Mouse (Mus musculus) adrenal gland, postnatal 10 days (tissue): ENCODE results near the gene Rph3al. TPM values are rescaled to one million over a fixed set of nuclear protein-coding genes. Genes with fewer than 3 reads are reported as not detected.

Source experiments
- DNase-seq: peaks from one replicate; pipeline ENCODE4 v3.0.0; 2021; ENCODE audit warnings: mixed read lengths
- total RNA-seq, 2 experiments: library from RNA; stranded (reverse); gene quantifications; 2 replicates each; pipeline ENCODE4 v1.2.3; 2021

Gene Rph3al
- total RNA-seq, 2 experiments from 2014 or later: 11.2 to 12.2 TPM

DNA sequence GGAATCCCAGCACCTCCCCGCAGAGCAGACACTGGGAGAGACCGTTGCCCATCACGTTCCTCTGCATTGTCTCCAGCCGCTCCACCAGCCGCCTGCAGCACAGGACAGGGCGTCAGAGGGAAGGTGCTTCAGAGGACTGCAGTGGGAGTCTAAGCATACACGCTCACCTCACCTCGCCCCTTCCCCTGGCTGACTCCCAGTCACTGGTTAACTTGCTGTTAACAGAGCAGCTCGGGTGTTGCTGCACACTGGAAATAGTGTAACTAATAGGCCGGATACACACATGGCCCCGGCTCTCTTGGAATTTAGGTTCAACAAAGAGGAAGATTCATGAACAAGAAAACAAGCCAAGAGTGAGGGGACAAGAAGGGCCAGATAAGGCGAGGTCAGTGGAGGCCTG, 31.7 kb downstream of the Rph3al start:
- no peak for DNase-seq

DNA sequence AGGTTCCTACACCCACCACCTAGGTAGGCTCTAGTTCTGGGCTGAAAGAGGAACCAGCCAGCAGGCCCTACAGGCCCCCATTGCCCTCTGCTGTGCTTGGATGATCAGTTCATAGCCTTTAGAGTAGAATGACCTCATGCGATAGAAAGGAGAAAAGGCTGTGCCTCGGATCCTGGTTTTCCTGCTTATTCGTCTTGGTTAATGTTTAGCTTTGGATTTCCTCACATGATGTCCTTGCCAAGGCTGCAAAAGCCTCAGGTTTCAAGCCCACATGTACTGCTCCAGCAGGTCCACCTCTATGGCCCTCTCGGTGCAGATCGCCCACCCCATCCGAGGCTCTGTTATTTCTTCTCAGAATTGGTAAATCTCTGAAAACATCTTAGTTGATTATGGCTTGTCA, 33.2 kb downstream of the Rph3al start:
- no peak for DNase-seq

GRCm38 (mm10) chr11:75904501-75904900, 33.7 kb downstream of the Rph3al start:
- DNase-seq: no peak

- DNase-seq: peak; percentile 71
Measured at GRCm38 (mm10) chr11:75903486-75903885, 34.7 kb downstream of the Rph3al start.

GRCm38 (mm10) chr11:75901339-75901738, 36.9 kb downstream of the Rph3al start:
- DNase-seq: no peak

DNA sequence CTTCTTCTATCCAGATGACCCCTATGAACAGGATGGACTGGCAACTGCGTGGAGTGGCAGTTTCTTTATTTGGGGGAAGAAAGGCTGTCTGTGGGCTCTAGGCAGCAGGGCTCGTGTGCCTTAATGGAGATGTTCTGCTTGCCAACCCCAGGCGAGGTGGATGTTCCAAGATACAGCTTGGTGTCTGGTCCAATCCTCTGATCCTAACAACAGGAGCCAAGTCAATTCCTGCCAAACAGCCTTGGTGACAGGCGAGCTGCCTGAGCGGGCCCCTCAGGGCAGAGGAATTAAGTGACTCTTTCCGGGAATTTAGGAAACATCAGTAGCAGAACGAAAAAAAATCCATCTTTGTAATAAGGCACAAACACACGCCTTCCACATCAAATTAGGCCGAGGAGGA, 38.6 kb downstream of the Rph3al start:
- DNase-seq: no peak

DNA sequence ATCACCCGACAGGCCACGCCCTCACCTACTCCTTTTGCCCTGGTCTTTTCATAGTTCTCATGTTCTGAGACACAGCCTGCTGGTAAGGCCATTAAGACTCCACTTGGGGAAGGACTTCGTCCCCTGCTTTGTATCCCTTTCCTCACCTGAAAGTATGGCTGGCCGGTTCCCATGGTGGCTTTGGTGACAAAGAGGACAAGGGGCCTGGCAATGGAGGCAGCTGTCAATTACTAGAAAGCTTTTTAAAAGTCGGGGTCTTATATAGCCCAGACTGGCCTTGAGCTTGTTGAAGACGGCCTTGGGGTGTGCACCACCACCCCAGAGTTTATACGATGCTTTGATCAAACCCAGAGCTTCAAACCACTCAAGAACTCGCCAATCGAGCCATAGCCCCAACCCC, 39.7 kb downstream of the Rph3al start:
- no peak for DNase-seq

GRCm38 (mm10) chr11:75894791-75895420, 43.3 kb downstream of the Rph3al start:
- peak; percentile 25 for DNase-seq

DNA sequence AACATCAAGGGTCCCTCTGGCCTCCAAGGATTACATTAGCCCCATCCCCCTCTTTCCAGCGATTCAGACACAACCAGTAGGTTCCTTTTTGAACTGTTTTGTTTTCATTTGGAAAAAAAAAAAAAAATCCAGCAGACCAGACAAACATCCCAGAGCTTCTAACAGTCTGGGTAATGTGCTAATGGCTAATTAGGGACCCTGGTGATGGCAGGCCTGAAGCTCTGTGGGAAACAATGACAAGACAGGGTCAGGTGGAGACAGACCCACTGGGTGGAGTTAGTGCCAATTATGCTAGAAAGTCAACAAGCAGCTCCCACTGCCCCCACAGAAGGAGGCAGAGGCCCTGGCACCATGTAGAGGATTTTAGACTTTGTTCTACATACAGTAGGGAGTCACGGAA, 44.3 kb downstream of the Rph3al start:
- DNase-seq: no peak

DNA sequence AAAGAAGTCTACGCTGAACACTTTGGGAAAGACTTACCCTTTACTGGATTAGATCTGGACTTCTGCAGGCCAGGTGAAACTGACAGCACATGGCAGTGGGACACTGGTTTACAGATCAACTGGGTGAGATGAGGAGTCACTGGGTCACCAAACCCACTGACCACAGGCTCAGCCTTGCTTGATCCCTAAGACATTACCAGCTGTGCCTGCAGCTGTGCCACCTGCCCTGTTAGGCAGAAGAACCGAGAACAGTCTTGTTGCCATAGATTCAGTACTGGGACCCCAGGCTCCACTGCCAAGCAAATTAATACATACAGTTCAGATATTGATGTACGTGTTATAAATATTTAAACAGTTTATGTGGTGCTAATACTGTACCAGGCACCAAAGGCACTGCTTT, 50.9 kb downstream of the Rph3al start:
- DNase-seq: no peak

DNA sequence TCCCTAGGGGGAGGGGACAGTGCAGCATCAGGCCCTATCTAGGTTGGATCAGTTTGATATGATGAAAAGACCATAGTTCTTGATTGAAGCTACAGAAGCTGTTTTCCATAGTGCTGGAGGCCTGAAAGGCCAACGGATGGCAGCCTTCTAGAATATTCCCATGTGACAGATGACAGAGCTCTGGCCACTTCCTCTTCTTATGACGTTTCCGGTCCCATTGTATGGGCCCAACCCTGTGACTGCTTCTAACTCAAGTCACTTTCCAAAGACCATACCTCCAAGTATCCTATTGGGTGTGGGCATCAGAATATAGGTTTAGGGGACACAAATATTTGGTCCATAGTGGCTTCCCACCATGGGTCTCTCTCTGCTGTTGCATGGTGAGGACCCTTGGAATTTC, 57.0 kb downstream of the Rph3al start:
- DNase-seq: no peak

DNA sequence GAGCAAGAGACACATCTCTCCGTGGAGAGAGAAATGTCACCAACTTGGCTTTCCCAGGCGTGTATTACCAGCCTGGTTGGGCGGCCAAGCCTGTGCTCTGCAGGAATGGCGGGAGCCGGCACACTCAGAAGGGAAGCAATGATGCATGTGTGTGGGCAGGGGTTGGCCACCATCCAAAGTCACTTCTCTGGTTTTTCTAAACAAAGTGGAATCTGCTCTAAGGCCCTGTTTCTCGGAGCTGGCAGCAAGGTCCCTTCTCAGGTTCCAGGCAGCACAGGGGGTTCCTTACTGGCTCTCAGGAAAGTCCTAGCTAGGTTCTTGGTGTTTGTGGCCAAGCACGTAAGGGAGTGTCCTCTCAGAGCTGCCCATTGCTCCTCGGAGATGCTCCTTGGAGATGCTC, 58.2 kb downstream of the Rph3al start:
- DNase-seq: peak; percentile 59

GRCm38 (mm10) chr11:75878460-75878859, 59.8 kb downstream of the Rph3al start:
- no peak for DNase-seq

- DNase-seq: peak; percentile 58
Measured at GRCm38 (mm10) chr11:75876043-75876780, 62.0 kb downstream of the Rph3al start.

GRCm38 (mm10) chr11:75871688-75872087, 66.5 kb downstream of the Rph3al start:
- no peak for DNase-seq

- DNase-seq: no peak
Measured at GRCm38 (mm10) chr11:75870947-75871346, 67.3 kb downstream of the Rph3al start.

DNA sequence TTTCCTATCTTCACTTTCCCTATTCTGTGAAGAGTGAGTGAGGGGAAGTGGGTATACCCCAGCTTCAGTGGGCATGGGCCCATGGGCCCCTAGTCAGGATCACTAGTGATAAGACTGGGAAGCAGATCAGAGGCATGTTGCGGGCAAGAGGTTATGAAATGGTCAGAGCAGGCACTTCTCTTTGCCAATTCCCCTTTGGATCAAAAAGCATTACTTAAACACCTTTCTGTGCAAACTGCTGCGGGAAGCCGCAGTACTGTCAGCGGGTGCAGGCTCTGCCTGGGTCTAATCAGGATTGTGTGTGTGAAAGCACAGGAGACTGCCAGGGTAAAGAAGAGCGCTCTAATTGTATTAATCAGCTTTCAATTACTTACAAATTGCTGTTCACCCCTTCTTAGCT, 67.8 kb downstream of the Rph3al start:
- DNase-seq: no peak

GRCm38 (mm10) chr11:75869898-75870297, 68.3 kb downstream of the Rph3al start:
- DNase-seq: no peak

- DNase-seq: no peak
Measured at GRCm38 (mm10) chr11:75866861-75867260, 71.4 kb downstream of the Rph3al start.

DNA sequence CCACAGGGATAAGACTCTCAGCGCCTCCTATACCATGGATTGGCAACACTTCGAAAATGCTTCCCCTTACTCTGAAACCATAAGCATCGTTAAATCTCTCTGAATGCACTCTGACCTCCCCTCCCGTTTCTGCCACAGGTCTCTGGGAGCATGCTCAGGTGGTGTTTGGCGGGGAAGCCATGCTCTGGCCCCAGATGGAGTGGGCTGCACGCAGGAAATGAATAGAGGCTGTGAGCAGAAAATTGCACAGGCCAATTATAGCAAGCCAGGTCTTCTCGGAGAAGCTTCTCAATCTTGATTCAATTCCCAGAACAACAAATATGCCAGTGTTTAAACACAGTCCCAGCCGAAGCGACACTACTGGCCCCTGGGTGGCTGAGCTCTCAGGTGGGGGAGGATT, 72.4 kb downstream of the Rph3al start:
- no peak for DNase-seq

- DNase-seq: no peak
Measured at GRCm38 (mm10) chr11:75865253-75865619, 73.0 kb downstream of the Rph3al start.

GRCm38 (mm10) chr11:75864529-75865252, 73.5 kb downstream of the Rph3al start:
- no peak for DNase-seq

- peak; percentile 63 for DNase-seq
Measured at GRCm38 (mm10) chr11:75862466-75862865, 75.8 kb downstream of the Rph3al start.

DNA sequence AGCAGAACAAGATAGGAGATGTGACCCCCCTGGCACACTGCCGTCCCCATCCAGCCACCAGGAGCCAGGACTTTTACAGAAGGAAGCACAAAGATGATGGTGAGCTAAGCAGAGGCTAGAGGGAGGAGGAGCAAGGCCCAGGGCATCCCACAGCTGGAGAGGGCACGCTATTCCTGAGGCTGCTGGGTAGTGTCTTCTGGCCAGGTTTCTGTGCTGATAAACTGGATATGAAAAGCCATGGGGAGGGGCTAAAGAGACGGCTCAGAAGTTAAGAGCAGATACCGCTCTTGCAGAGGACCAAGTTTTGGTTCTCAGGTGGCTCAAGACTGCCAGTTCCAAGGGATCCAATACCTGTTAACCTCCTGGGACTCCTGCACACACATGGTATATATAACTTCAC, 76.6 kb downstream of the Rph3al start:
- DNase-seq: no peak
